Mouse (Mus musculus) forebrain, postnatal 0 days (tissue): ENCODE measurements at regions not wholly inside any gene's neighbourhood (a gene's known extent, or its start where the extent isn't known, plus 50 kb on each side); places are given as distances from the start of the nearest gene placed in this dataset.

Experiments
- ATAC-seq: fragments of 200-750 bp; cut with Nextera tagmentation; 2 replicates; pipeline ENCODE4 v1.8.0; 2017; ENCODE audit warnings: mild to moderate bottlenecking, moderate library complexity
- DNase-seq: peaks from one replicate; pipeline ENCODE4 v3.0.0-alpha.2; 2015
- H3K27ac ChIP-seq: fragments of 300-500 bp; sonication (generic); 2 replicates; pipeline ENCODE4 v1.5.1; 2014; ENCODE audit warnings: low read depth, mild to moderate bottlenecking, antibody characterized with exemption, low read length, moderate library complexity, mixed read lengths
- H3K27me3 ChIP-seq: fragments of 300-500 bp; sonication (generic); 2 replicates; pipeline ENCODE4 v1.6.1; 2014; ENCODE audit warnings: mild to moderate bottlenecking, low read length, mixed read lengths; ENCODE audit not compliant: insufficient read depth
- H3K36me3 ChIP-seq: fragments of 300-500 bp; sonication (generic); 2 replicates; pipeline ENCODE4 v1.6.1; 2014; ENCODE audit warnings: mild to moderate bottlenecking, moderate library complexity; ENCODE audit not compliant: insufficient read depth
- H3K4me1 ChIP-seq: fragments of 300-500 bp; sonication (generic); 2 replicates; pipeline ENCODE4 v1.6.1; 2014; ENCODE audit warnings: antibody characterized with exemption; ENCODE audit not compliant: insufficient read depth
- H3K4me2 ChIP-seq: fragments of 300-500 bp; sonication (generic); 2 replicates; pipeline ENCODE4 v1.6.1; 2014; ENCODE audit warnings: low read depth, mild to moderate bottlenecking, moderate library complexity
- H3K4me3 ChIP-seq: fragments of 300-500 bp; sonication (generic); 2 replicates; pipeline ENCODE4 v1.5.1; 2014; ENCODE audit warnings: low read depth, low read length, mixed read lengths
- H3K9ac ChIP-seq: fragments of 300-500 bp; sonication (generic); 2 replicates; pipeline ENCODE4 v1.6.1; 2014; ENCODE audit warnings: mild to moderate bottlenecking
- H3K9me3 ChIP-seq: fragments of 300-500 bp; sonication (generic); 2 replicates; pipeline ENCODE4 v1.6.1; 2016; ENCODE audit warnings: low read length
- CTCF ChIP-seq: sonication (generic); IDR thresholded peaks from 2 replicates; pipeline ENCODE4 v1.5.1; 2016; ENCODE audit warnings: antibody characterized with exemption, control low read depth, low read depth
- WGBS: fragments of 180-500 bp; shearing (Covaris S2); extraction: QIAGEN DNeasy Blood & Tissue Kit; methylation state at CpG from one replicate; pipeline ENCODE4 v1.1.7; 2014; 5-methylcytosine and 5-hydroxymethylcytosine counted together

- H3K27me3 ChIP-seq, result no peaks in the 10 kb centered on the region
- H3K4me3 ChIP-seq, result no peak overlapping the region
- TF ChIP-seq CTCF, result no peak
- H3K4me2 ChIP-seq, result no peak overlapping the region
- H3K4me1 ChIP-seq, result no peaks in the 10 kb centered on the region
- ATAC-seq (no peak), DNase-seq (peak; percentile 4)
- H3K27ac ChIP-seq, result no peak overlapping the region
- no peak overlapping the region for H3K9ac ChIP-seq
- WGBS, result 65% methylated on average over 5 of the region's 5 CpGs
- H3K9me3 ChIP-seq, result no peaks in the 10 kb centered on the region
- no peaks in the 10 kb centered on the region for H3K36me3 ChIP-seq
Observed at GRCm38 (mm10) chr8:109101416-109101815, 392.4 kb upstream of the Pmfbp1 start.

GRCm38 (mm10) chr8:109104798-109105326 is 389.0 kb upstream of the Pmfbp1 start:
- WGBS, result 79% methylated on average over 6 of the region's 6 CpGs
- ATAC-seq, result no peak

GRCm38 (mm10) chr8:109105693-109106092 is 388.1 kb upstream of the Pmfbp1 start:
- peak; percentile 9 for DNase-seq
- no peak overlapping the region for H3K4me2 ChIP-seq
- 16% methylated on average over 6 of the region's 6 CpGs for WGBS

More at GRCm38 (mm10) chr8:109104798-109105326, 389.0 kb upstream of the Pmfbp1 start:
- Histone ChIP-seq H3K27me3 (no peaks in the 10 kb centered on the region), H3K4me1 (no peaks in the 10 kb centered on the region), H3K4me2 (no peak overlapping the region), H3K9ac (no peak overlapping the region), H3K9me3 (no peaks in the 10 kb centered on the region), H3K36me3 (no peaks in the 10 kb centered on the region), H3K4me3 (no peak overlapping the region), H3K27ac (no peak overlapping the region)
- TF ChIP-seq CTCF, result no peak
- no peak for DNase-seq

GRCm38 (mm10) chr8:109106971-109107370 is 386.9 kb upstream of the Pmfbp1 start:
- H3K4me3 ChIP-seq, result no peak overlapping the region
- no peaks in the 10 kb centered on the region for H3K27me3 ChIP-seq
- no peaks in the 10 kb centered on the region for H3K9me3 ChIP-seq
- ATAC-seq, result no peak
- 57% methylated on average over 9 of the region's 9 CpGs for WGBS
- no peak overlapping the region for H3K27ac ChIP-seq
- H3K4me2 ChIP-seq, result no peak overlapping the region
- DNase-seq, result no peak
- no peak overlapping the region for H3K9ac ChIP-seq
- no peaks in the 10 kb centered on the region for H3K4me1 ChIP-seq
- no peak for TF ChIP-seq CTCF
- H3K36me3 ChIP-seq, result no peaks in the 10 kb centered on the region

More at GRCm38 (mm10) chr8:109105693-109106092, 388.1 kb upstream of the Pmfbp1 start:
- no peak for TF ChIP-seq CTCF
- no peak for ATAC-seq
- Histone ChIP-seq H3K9me3 (no peaks in the 10 kb centered on the region), H3K4me3 (no peak overlapping the region), H3K27me3 (no peaks in the 10 kb centered on the region), H3K36me3 (no peaks in the 10 kb centered on the region), H3K4me1 (no peaks in the 10 kb centered on the region), H3K9ac (no peak overlapping the region), H3K27ac (no peak overlapping the region)

- 77% methylated on average over 12 of the region's 12 CpGs for WGBS
- Histone ChIP-seq H3K27me3 (no peaks in the 10 kb centered on the region), H3K27ac (no peak overlapping the region), H3K4me2 (no peak overlapping the region), H3K4me3 (no peak overlapping the region), H3K4me1 (no peaks in the 10 kb centered on the region), H3K9me3 (no peaks in the 10 kb centered on the region), H3K9ac (no peak overlapping the region), H3K36me3 (no peaks in the 10 kb centered on the region)
- TF ChIP-seq CTCF, result no peak
- no peak for DNase-seq
- no peak for ATAC-seq
Observed at GRCm38 (mm10) chr8:109107762-109108161, 386.1 kb upstream of the Pmfbp1 start.

- Histone ChIP-seq H3K9ac (no peak overlapping the region), H3K4me1 (no peaks in the 10 kb centered on the region), H3K4me2 (no peak overlapping the region), H3K9me3 (no peaks in the 10 kb centered on the region), H3K36me3 (no peaks in the 10 kb centered on the region), H3K27me3 (no peaks in the 10 kb centered on the region), H3K27ac (no peak overlapping the region), H3K4me3 (no peak overlapping the region)
- 81% methylated on average over 4 of the region's 4 CpGs for WGBS
- no peak for TF ChIP-seq CTCF
- DNase-seq (no peak), ATAC-seq (no peak)
Observed at GRCm38 (mm10) chr8:109109390-109109789, 384.4 kb upstream of the Pmfbp1 start.

- WGBS, result 6% methylated on average over 6 of the region's 6 CpGs
- H3K4me2 ChIP-seq, result no peak overlapping the region
- no peaks in the 10 kb centered on the region for H3K4me1 ChIP-seq
- H3K36me3 ChIP-seq, result no peaks in the 10 kb centered on the region
- DNase-seq, result no peak
- no peak overlapping the region for H3K9ac ChIP-seq
- H3K27me3 ChIP-seq, result no peaks in the 10 kb centered on the region
- no peak overlapping the region for H3K27ac ChIP-seq
- no peak for ATAC-seq
- no peak overlapping the region for H3K4me3 ChIP-seq
- H3K9me3 ChIP-seq, result no peaks in the 10 kb centered on the region
- TF ChIP-seq CTCF, result no peak
Observed at GRCm38 (mm10) chr8:109121776-109122175, 372.1 kb upstream of the Pmfbp1 start.
